Mouse (Mus musculus) small intestine, adult 2 months (tissue): Measurements from ENCODE around the gene Gm20388.

Experiments used
- CTCF ChIP-seq: fragments of 200-500 bp; IDR thresholded peaks from 2 replicates; pipeline ENCODE4 v1.5.1; 2012; ENCODE audit warnings: low read depth, mild to moderate bottlenecking, control low read depth, inconsistent platforms, low read length, moderate library complexity, mixed read lengths; ENCODE audit not compliant: insufficient replicate concordance, insufficient read length; ENCODE audit errors: extremely low read depth
- POLR2A ChIP-seq: fragments of 200-500 bp; IDR thresholded peaks from 2 replicates; pipeline ENCODE4 v1.6.1; 2012; ENCODE audit warnings: low read depth, mild to moderate bottlenecking, control low read depth, inconsistent platforms, low read length, moderate library complexity

- TF ChIP-seq POLR2A (no peak), CTCF (no peak)
Observed at GRCm38 (mm10) chr8:121999211-121999610, 2088.6 kb downstream of the Gm20388 start.
